Mouse (Mus musculus) midbrain, embryonic 14.5 days (tissue): ENCODE measurements around the gene Hmgn2. TPM values are rescaled to one million over a fixed set of nuclear protein-coding genes. Genes with fewer than 3 reads are reported as not detected.
"Not testable (repeated sequence)": the region's sequence is repeated elsewhere in the genome, so short reads cannot be mapped to it uniquely, and the experiment has no call there.

Experiments
- ATAC-seq: fragments of 200-750 bp; cut with Nextera tagmentation; 2 replicates; pipeline ENCODE4 v1.8.0; 2017; ENCODE audit warnings: moderate number of reproducible peaks, moderate library complexity; ENCODE audit not compliant: low FRiP score, low TSS enrichment
- DNase-seq: peaks from one replicate; pipeline ENCODE4 v3.0.0-alpha.2; 2015
- H3K27ac ChIP-seq: fragments of 300-500 bp; sonication (generic); replicated peaks from 2 replicates; pipeline ENCODE4 v1.5.1; 2014; ENCODE audit warnings: mild to moderate bottlenecking, low read depth, low read length, moderate library complexity
- H3K27me3 ChIP-seq: fragments of 300-500 bp; sonication (generic); 2 replicates; pipeline ENCODE4 v1.6.1; 2014; ENCODE audit warnings: low read length, control low read depth, mixed read lengths; ENCODE audit not compliant: control insufficient read depth, insufficient read depth
- H3K36me3 ChIP-seq: fragments of 300-500 bp; sonication (generic); 2 replicates; pipeline ENCODE4 v1.6.1; 2014; ENCODE audit warnings: low read length, control low read depth; ENCODE audit not compliant: control insufficient read depth, insufficient read depth
- H3K4me1 ChIP-seq: fragments of 300-500 bp; sonication (generic); 2 replicates; pipeline ENCODE4 v1.6.1; 2014; ENCODE audit warnings: mild to moderate bottlenecking, antibody characterized with exemption, low read length, control low read depth; ENCODE audit not compliant: control insufficient read depth, insufficient read depth
- H3K4me2 ChIP-seq: fragments of 300-500 bp; sonication (generic); 2 replicates; pipeline ENCODE4 v1.6.1; 2014; ENCODE audit warnings: mild to moderate bottlenecking, low read length, moderate library complexity
- H3K4me3 ChIP-seq: fragments of 300-500 bp; sonication (generic); replicated peaks from 2 replicates; pipeline ENCODE4 v1.5.1; 2014; ENCODE audit warnings: low read depth, low read length
- H3K9ac ChIP-seq: fragments of 300-500 bp; sonication (generic); replicated peaks from 2 replicates; pipeline ENCODE4 v1.6.1; 2014; ENCODE audit warnings: mild to moderate bottlenecking, low read length, moderate library complexity
- H3K9me3 ChIP-seq: fragments of 300-500 bp; sonication (generic); 2 replicates; pipeline ENCODE4 v1.6.1; 2016; ENCODE audit warnings: low read length, control low read depth, mixed read lengths; ENCODE audit not compliant: control insufficient read depth
- WGBS: fragments of 180-500 bp; shearing (Covaris S2); extraction: QIAGEN DNeasy Blood & Tissue Kit; methylation state at CpG from one replicate; pipeline ENCODE4 v1.1.7; 2014; 5-methylcytosine and 5-hydroxymethylcytosine counted together
- polyA plus RNA-seq: library from polyadenylated mRNA; unstranded; fragments of >200 nt; fragmentation: Nextera tagmentation; extraction: Ambion mirVana; gene quantifications from 2 replicates; pipeline ENCODE4 v1.2.1, GENCODE M21; 2014

Hmgn2 gene
- polyA plus RNA-seq, 1 experiment from 2014 or later = 1,387 TPM

DNA sequence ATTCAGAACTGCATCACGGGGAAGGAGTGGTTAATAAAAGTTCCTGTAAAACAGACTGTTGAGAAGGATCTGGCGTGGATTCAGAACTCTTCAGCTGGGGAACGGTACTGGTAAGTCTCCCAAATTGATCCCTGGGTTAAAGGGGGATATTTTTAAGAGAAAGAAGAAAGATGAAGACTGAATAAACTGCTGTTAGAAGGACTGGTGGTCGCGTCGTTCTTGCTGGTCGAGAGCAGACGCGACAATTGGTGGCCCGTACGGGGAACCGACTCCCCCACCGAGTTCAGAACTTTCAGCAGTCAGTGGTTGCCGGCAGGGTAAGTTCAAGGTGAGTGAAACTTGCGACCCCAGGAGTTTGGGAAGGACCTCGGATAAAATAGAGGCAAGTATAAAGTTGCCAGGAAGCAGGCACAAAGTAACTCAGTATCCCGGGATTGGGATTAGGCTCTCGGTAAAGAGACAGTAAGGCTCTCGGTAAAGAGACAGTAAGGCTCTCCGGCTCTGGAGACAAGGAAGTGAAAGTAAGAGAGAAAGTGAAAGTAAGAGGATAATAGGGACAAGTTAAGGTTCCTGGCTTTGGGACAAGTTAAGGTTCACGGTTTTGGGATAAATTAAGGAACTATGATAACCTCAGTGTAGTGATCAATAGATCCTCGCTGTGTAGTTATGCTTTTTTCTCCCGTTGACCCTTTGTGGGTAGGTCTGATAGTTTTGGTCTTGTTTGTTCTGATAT lies 50.2 kb downstream of the Hmgn2 start:
- not testable (repeated sequence) for H3K4me1 ChIP-seq, H3K36me3 ChIP-seq, ATAC-seq, H3K9me3 ChIP-seq, H3K4me3 ChIP-seq, H3K27me3 ChIP-seq, DNase-seq, H3K9ac ChIP-seq, H3K4me2 ChIP-seq, H3K27ac ChIP-seq
- WGBS = 90% methylated on average over 15 of the region's 23 CpGs

Other genes starting within 250 kb of the Hmgn2 start
- 38.5 and 46.7 TPM in 2 replicates for gene Arid1a, start 211.9 kb downstream of the Hmgn2 start, polyA plus RNA-seq
- gene Rps6ka1, start 80.9 kb downstream of the Hmgn2 start, polyA plus RNA-seq = 18.8 and 22.0 TPM in 2 replicates
- 46.6 and 48.2 TPM in 2 replicates for gene Dhdds, start 32.3 kb upstream of the Hmgn2 start, polyA plus RNA-seq
- gene Lin28a, start 50.2 kb upstream of the Hmgn2 start, polyA plus RNA-seq = 0.13 and 0.31 TPM in 2 replicates
- gene Zfp683, start 85.2 kb upstream of the Hmgn2 start, polyA plus RNA-seq = not detected in 2 replicates
- gene Crybg2, start 92.2 kb upstream of the Hmgn2 start, polyA plus RNA-seq = 1.8 and 2.3 TPM in 2 replicates
- gene Cd52, start 126.4 kb upstream of the Hmgn2 start, polyA plus RNA-seq = 1.8 and 4.5 TPM in 2 replicates
- gene Ubxn11, start 133.9 kb upstream of the Hmgn2 start, polyA plus RNA-seq = 11.7 and 13.6 TPM in 2 replicates
- 376 and 460 TPM in 2 replicates for gene Sh3bgrl3, start 160.1 kb upstream of the Hmgn2 start, polyA plus RNA-seq
- 12.0 and 21.3 TPM in 2 replicates for gene Cep85, start 218.5 kb upstream of the Hmgn2 start, polyA plus RNA-seq
- gene Gm7534, start 234.4 kb upstream of the Hmgn2 start, polyA plus RNA-seq = not detected in 2 replicates